Mouse (Mus musculus): ENCODE results near the gene Fubp3.
"Not testable (repeated sequence)": the region's sequence is repeated elsewhere in the genome, so short reads cannot be mapped to it uniquely, and the experiment has no call there.

The Fubp3 gene

DNA sequence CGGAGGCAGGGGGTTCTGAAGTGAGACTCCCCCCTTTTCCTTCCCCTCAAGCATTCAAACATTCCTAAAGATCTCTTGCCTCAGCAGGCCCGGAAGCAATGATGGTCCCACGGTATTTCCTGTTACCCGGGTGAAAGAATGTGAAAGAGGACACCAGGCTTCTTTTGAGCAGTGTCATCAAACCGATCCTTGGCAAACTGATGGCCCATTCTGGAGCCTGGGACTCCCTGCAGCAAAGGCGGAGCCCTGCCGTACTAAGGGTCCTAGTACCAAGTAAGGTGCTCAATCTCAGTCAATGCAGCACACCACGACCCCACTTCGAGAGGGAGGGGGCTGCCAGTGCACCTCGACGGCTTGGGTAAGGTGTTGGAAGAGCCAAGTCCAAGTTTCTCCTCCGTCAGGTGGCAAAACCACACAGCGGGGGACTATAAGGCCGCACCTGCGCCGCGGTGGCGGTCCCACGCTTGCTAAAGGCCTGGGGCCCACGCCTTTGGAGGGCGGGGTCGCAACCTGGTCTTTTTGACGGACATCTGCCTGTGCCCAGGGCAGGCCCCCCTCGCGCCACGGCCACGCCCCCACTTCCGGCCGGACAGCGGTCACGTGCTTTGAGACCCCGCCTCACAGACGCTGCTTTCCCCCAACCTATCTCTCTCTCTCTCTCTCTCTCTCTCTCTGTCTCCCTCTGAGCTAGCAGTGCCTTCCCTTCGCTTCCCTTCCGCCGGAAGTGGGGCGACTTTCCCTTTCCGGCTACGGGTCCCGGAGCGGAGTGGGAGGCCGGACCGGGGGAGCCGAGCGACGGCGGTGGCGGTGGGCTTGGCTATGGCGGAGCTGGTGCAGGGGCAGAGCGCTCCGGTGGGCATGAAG lies at the start of gene Fubp3:
Fubp3 (plus strand) TSS at position 601 of the 864 bp plus-strand sequence.
- DNase-seq (ENCODE audit: low read depth, low spot score) = peak; percentile 88

GRCm38 (mm10) chr2:31524641-31525040 lies 47.8 kb upstream of the Fubp3 start:
- no peak for DNase-seq (ENCODE audit: low read depth, low spot score)

GRCm38 (mm10) chr2:31525778-31526177 lies 46.7 kb upstream of the Fubp3 start:
- DNase-seq (ENCODE audit: low read depth, low spot score) = no peak

DNA sequence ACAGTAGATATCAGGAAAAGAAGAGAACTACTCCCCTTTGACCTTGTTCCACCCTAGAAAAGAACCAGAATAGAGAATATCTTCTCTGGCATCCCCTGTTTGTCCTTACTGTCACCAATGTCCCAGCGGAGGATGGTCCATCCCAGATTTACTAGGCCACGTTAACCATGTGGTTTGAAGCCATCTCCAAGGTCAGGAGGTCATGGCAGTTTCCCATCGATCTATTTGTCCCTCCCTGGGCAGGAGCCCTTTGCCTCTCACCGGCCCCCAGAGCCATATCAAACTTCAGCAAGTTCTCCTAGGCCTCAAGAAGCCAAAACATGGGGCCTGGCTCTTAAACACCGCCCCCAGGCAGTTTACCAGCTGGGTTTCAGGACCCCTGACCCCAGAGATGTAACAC lies 42.2 kb upstream of the Fubp3 start:
- DNase-seq (ENCODE audit: low read depth, low spot score) = no peak

GRCm38 (mm10) chr2:31537054-31537453 lies 35.4 kb upstream of the Fubp3 start:
- DNase-seq (ENCODE audit: low read depth, low spot score) = peak; percentile 68

DNA sequence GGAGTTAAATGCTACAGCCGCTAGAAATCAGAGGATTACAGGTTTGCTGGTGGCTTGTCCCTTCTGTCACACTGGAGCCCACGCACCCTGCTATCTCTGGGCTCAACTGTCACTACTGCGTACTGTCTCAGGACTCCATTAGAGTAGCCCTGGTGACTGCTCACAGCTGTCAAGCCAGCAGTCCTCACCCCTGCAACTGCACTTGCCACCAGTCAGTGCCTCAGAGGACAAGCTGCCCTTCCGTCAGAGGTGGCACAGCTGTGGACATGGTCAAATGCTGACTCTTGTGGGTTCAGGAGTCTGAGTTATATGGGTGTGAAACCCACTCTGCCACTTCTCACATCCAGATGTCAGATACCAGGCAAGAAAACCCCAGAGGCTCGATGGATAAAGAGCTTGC lies 33.7 kb upstream of the Fubp3 start:
- DNase-seq (ENCODE audit: low read depth, low spot score) = no peak

GRCm38 (mm10) chr2:31541581-31541980 lies 30.9 kb upstream of the Fubp3 start:
- no peak for DNase-seq (ENCODE audit: low read depth, low spot score)

DNA sequence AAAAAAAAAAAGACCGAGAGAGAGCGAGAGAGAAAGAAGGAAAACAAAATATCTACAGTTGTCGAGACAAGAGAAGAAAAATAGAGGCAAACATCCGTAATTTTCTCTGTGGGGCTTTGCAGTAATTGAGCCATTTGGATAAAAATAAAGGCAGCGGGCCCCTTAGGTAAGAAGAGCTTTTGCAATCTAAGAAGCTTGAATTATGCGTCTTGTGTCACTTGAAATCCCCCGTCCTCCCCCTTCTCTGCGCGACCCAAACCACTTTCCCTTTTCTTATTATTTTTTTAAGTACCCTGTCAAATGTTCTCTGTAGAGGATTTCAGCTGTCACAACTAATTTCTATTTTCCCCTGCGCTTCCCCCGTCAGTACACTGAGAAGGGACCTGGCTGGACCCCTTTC lies 24.7 kb upstream of the Fubp3 start:
- DNase-seq (ENCODE audit: low read depth, low spot score) = no peak

DNA sequence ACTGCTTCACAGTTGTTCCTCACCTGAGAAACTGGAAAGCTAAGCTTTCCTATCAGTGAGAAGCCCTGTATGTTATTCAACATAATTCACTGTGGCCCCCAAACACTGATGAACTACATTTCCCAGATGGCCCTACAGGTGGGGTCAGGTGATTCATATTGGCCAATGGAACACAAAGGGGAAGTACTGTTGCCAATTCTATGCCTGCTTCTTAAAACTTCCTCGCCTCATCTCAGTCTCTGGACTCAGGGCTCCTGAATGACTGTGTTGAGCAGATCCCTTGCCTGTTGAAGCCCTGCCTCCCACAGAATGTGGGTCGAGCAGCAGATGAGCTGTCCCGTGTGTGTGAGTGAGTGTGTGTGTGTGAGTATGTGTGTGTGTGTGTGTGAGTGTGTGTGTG lies 21.9 kb upstream of the Fubp3 start:
- DNase-seq (ENCODE audit: low read depth, low spot score) = no peak

- DNase-seq (ENCODE audit: low read depth, low spot score) = not testable (repeated sequence)
Observed at GRCm38 (mm10) chr2:31551351-31551750, 21.1 kb upstream of the Fubp3 start.

GRCm38 (mm10) chr2:31551971-31552370 lies 20.5 kb upstream of the Fubp3 start:
- no peak for DNase-seq (ENCODE audit: low read depth, low spot score)

GRCm38 (mm10) chr2:31554619-31555018 lies 17.8 kb upstream of the Fubp3 start:
- DNase-seq (ENCODE audit: low read depth, low spot score) = no peak

DNA sequence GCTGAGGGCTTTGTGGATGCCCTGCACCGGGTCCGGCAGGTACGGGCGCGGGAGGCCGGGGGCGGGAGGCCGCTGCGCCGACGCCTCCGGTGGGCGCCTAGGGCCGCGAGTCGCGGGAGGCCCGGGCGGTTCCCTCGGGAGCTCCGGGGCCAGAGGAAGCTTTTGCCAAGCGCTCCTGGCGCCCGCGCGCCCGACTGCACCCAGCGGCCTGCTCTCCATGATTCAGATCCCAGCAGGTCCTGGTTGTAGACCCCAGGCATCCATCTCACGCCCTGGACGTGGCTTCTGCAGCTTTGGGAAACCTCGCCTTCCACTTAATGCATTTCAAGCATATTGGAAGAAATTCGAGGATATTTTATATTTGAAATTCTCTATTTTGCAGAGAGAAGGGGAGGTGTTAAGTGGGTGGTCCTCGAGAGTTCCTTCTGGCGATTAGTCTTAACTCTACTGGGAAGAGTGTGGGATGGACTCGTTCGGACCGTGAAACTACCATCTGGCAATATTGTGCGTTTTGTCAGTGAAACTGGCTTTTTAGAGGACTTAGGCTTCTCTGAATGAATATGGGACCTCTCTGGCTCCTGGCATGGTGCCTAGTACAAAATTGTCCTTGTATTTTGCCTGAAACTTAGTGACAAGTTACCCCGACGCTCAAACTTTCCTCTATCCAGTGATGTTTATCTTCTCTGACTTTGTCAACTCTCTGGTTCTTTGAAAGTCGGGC lies 624 bp downstream of the Fubp3 start:
- DNase-seq (ENCODE audit: low read depth, low spot score) = no peak

DNA sequence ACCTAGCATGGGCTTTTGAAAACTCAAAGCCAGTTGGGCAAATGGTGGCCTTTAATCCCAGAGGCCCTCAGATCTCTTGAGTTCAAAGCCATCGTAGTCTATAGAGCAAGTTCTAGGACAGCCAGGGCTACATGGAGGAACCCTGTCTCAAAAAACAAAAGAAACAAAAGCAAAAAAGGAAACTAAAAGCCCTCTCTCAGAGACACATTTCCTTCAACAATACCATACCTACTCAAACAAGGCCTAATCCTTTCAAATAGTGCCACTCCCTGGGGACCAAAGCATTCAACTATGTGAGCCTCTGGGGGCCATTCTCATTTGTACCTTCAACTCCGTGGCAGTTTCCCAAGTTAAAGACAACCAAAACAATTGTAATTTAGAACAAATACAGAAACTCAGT lies 9.2 kb downstream of the Fubp3 start:
- DNase-seq (ENCODE audit: low read depth, low spot score) = no peak

DNA sequence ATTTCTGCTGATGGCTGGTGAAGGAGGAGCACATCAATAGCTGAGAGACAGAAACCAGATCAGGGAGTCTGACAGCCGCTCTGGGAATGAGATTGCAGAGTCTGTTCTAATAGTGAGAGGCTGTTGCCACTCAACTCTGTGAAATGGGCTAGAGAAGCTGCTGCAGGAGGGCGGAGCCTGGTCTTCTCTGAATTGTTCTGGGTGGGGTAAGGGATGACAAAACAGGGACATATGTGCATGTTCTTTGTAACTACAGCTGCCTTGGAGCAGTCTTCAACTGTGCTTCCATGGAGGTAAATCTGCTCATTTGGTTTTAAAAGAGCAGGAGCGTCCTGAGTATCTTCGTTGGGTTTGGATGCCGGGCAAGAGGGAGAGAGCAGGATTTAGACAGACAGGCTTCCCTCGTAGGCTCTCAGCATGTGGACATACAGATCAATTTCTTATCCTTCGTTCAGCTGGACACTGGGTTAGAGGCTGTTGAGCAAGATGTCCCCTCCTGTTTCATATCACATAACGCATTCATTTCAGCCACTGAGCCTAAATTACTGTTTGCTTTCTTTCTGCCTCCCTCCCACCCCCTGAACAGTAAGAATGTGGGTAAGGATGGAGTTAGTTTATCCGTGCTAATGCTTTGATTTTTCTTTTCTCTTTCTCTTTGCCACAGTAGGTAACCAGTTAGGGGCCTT lies 19.5 kb downstream of the Fubp3 start:
- no peak for DNase-seq (ENCODE audit: low read depth, low spot score)

- DNase-seq (ENCODE audit: low read depth, low spot score) = no peak
Observed at GRCm38 (mm10) chr2:31607555-31607954, 35.1 kb downstream of the Fubp3 start.

GRCm38 (mm10) chr2:31609859-31610261 lies 37.4 kb downstream of the Fubp3 start:
- no peak for DNase-seq (ENCODE audit: low read depth, low spot score)

- no peak for DNase-seq (ENCODE audit: low read depth, low spot score)
Observed at GRCm38 (mm10) chr2:31610922-31611321, 38.5 kb downstream of the Fubp3 start.

GRCm38 (mm10) chr2:31611400-31611799 lies 38.9 kb downstream of the Fubp3 start:
- DNase-seq (ENCODE audit: low read depth, low spot score) = no peak

DNA sequence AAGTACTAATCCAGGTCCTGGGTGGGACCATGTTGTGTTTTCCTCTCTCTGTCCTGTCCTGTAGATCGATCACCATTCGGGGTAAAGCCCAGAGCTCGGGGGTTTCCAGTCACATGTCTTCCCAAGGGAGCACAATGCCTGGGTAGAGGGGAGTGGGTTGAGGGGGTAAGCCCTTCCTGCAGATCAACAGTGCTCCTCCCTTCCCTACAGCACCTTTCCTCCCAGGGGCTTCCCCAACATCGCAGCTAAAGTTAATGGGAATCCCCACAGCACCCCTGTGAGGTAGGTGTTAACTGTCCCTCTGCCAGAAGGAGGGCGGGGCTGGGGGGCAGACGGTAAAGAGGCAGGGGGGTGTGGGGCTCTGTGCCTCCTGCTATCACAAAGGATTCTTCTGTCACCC lies 40.2 kb downstream of the Fubp3 start:
- no peak for DNase-seq (ENCODE audit: low read depth, low spot score)

DNA sequence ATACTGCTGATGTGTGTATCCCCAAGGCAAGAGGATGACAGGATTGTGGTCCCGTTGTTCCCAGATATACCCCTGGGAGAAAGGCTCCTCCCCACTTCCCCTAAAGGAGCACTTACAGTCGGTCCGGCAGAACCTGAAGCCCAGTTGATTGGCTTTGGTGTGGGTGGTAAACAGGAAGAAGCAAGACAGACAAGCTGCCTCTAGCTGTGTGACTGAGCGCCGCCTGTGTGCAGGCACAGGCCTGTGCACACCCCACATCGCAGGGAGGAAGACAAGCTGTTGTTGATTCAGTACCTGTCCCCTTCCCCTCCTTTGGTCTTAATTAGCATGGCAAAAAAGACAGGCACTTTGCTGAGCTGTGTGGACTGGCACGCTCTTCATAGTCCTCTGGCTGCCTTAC lies 41.3 kb downstream of the Fubp3 start:
- DNase-seq (ENCODE audit: low read depth, low spot score) = no peak

GRCm38 (mm10) chr2:31618484-31619161 lies 46.2 kb downstream of the Fubp3 start:
- no peak for DNase-seq (ENCODE audit: low read depth, low spot score)

Data from skeletal muscle tissue, adult 2 months (tissue).